Mouse (Mus musculus): ENCODE measurements at regions not wholly inside any gene's neighbourhood (a gene's known extent, or its start where the extent isn't known, plus 50 kb on each side); places are given as distances from the start of the nearest gene placed in this dataset.

DNA sequence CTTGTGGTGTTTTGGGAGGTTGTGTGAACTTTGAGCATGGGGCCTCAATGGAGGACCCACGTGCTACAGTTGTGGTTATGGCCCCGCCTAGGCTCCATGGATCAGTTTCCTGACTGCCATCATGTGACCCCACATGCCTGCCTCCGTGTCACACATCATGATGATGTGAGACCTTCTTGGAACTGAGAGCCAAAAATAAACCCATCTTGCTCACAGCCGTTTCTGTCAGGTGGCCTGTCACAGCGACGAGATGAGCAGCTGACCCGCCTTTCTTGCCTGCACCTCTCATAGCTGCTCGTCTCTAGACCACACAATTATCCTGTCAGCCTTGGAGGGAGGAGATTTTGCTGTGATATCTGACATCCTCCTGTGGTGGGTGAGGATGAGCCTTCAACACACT is 60.4 kb upstream of the Lrpap1 start:
- no peak for ATAC-seq (replicated peaks; ENCODE audit: low FRiP score, low TSS enrichment, poor library complexity, severe bottlenecking)

DNA sequence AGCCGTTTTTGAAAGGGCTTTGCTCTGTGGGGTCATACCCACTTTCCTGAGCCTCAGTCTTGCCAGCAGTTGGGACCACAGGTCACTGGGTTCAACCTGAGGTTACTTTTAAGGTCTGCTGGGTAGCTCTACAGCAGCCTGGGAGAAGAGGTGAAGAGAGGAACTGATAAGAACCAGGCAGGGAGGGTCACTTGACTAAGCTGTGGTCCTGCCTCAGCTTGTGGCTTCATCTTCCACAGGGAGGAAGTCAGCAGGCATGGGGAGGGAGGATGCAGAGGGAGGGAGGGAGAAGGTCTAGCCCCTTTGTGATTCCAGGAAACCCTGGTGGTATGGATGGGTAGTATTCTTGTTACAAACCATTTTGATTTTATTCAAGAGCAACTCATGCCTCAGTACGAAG is 59.9 kb upstream of the Lrpap1 start:
- no peak for ATAC-seq (replicated peaks; ENCODE audit: low FRiP score, low TSS enrichment, poor library complexity, severe bottlenecking)

DNA sequence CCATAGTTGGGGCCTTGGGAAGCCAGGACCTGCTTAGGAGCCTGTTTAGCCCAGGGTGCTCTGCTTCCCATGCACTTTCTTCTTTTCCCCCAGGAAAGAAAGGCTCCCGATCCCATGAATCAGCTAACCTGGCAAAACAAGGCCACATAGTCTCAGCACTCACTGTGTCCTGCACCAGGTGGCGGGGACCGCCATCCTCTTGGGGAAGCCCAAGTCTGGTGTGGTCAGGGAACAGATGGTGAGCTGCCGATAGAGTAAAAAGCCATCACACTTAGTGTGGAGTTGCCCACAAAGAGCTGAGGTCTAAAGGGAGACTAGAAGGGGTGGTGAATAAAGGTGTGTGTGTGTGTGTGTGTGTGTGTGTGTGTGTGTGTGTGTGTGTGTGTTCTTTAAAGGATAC is 57.0 kb upstream of the Lrpap1 start:
- ATAC-seq (replicated peaks; ENCODE audit: low FRiP score, low TSS enrichment, poor library complexity, severe bottlenecking) = no peak

DNA sequence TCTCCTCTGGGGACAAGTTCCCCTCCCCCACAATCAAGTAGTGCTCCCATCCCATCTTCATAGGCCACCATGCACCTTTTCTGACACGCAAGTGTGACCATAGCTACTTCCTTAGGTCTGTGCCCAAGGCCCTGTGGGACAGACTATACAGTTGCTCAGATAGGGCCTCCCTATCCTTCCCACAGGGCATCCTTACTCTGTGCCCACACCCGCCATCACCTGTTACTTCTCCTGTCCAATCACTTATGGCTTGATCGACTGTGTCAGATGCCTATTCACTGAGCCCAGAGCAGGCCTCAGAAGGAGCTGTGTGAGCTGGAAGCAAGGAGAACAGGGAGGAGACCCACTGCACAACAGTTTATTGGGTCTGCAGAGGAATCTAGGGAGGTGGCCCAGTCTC is 56.6 kb upstream of the Lrpap1 start:
- no peak for ATAC-seq (replicated peaks; ENCODE audit: low FRiP score, low TSS enrichment, poor library complexity, severe bottlenecking)

DNA sequence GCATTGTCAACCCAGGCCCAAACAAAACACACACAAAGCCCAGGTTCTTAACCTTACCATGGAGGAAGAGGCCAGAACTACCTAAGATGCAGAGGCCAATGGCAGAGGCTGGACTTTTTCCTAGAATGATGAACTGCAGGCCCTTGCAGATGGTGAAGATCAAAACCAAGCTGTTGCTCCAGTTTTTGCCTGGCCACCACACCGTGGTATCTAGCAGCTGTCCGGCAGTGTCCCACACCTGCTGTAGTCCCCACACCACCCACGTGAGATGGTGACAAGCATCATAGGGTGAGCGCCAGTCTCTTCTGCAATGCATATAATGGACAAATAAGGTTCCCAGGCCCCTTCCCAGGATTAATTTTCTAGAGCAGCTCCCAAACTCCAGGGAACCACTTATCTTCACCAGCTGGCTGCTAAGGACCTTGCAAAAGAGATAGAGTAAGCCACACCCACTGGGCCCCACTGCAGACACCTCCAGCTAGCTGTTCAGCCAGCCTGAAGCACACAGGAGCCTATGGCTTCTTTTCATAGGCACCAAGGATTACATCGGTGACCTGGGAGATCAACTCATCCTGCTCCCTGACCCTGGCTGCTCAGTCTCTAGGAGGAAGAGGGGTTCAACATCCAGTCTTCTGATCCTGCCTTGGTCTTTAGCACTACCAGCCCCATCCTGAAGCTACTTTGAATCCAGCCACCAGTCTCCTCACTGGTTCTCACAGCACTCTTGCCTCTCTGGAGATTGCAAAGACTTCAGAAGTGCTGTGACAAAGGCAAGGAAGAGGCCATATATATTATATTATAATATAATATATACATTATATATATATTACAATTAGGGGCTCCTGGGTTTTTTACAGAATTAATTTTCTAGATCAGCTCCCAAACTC is 55.6 kb upstream of the Lrpap1 start:
- ATAC-seq (replicated peaks; ENCODE audit: low FRiP score, low TSS enrichment, poor library complexity, severe bottlenecking) = peak; percentile 81

DNA sequence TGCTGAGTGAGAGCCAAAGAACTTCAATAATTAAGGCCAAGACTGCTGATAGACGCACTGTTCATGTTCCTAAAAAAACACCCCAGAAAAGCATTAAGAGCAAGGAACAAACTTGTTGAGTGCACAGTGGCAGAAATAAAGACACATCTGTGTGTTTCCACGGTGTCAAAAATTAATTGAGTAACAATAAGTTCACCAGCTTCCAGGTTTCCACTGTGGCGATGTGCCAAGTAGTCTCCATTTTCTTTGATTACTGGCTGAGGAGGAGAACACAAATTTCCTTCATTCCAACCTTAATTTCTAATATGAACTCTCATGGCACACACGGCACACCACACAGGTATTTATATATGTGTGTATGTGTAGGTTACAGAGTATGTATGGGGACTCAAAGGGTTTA is 54.3 kb upstream of the Lrpap1 start:
- no peak for ATAC-seq (replicated peaks; ENCODE audit: low FRiP score, low TSS enrichment, poor library complexity, severe bottlenecking)

DNA sequence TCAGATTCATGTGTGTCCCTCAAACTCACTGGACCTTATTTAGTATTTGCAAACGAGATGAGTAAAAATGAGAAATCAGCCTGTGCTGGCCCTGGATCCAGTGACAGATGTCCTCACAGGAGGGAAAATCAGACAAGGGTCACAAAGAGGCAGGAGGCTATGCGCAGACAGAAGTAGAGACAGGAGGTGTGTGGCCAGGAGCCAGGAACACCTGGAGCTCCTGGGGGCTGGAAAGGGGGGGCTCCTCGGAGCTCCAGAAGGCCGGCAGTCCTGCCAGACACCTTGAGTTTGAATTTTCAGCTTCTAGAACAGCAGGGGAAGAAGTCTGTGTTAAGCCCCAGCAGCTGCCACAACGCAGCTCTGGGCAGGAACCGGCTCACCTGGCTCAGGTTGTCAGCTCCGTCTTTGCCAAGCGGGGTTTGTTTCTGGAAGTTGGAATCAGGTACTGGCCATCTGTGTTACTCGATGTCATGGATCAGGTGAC is 53.7 kb upstream of the Lrpap1 start:
- ATAC-seq (replicated peaks; ENCODE audit: low FRiP score, low TSS enrichment, poor library complexity, severe bottlenecking) = no peak

DNA sequence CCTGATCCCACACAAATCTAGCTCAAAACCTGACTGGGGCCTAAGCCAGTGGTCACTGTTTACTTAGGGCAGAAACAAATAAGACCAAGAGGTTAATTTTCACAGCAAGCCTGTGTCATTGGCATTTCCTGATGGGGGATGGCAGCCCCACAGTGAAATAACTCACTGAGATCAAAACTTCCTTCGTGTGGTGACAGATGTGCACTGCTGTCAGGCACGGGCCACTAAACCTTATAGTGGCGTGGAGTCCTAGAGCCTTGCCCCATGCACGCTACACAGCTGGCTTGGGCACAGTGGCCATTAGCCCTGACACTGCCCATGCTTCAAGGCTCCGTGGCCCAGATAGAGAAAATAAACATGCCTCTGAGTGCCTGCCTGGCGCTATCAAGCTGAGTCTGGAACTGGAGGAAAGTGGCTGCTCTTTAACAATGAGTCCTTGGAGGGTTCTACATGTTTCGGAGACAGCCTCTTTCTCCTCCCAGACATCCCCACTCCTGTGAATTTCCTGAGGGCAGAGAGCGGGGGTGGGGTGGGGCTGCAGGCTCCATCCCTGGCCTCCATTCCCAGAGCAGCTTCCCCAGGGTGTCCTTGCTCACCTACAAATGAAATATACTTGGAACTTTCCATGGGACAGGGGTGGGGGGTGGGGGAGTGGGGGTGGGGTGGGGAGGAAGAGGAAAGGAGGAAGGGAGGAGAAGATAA is 52.9 kb upstream of the Lrpap1 start:
- no peak for ATAC-seq (replicated peaks; ENCODE audit: low FRiP score, low TSS enrichment, poor library complexity, severe bottlenecking)

DNA sequence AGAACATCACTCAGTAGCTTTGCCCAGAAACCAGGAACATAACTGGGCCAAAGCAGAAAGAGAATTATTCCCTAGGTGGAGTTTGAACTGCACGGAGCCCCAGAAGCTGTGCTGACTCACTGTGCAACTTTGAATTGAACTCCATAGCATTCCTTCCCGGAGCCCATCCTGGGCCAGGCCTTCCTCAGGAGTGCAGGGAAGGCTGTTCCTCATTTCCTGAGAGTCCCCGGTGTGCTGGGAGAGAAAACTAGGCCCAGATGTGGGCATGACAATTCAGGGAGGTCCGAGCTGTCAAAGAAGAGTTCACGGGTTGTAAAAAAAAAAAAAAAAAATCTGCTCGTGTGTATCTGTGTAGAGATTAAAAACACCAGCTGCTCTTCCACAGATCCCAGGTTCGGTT is 50.8 kb upstream of the Lrpap1 start:
- no peak for ATAC-seq (replicated peaks; ENCODE audit: low FRiP score, low TSS enrichment, poor library complexity, severe bottlenecking)

DNA sequence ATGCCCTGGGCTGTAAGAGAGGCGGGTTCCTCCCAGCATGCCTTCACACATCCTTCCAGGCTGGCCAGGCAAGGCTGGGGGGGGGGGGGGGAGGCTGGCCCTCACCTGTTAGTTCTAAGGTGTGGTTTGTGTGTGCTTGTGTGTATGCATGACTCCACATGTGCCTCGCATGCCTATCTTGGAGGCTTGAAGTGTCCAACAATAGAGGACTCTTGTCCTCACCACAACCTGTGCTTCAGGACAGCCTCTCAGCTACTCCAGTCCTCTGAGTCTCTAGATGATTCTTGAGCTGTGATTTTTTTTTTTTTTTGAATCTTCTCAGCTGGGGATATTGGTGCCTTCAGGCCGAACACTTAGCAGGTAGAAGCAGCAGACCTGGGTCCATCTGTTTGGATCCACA is 50.2 kb upstream of the Lrpap1 start:
- no peak for ATAC-seq (replicated peaks; ENCODE audit: low FRiP score, low TSS enrichment, poor library complexity, severe bottlenecking)
